Mouse (Mus musculus) liver, embryonic 11.5 days (tissue): ENCODE measurements around the gene Atp5b. TPM values are rescaled to one million over a fixed set of nuclear protein-coding genes. Genes with fewer than 3 reads are reported as not detected.
A peak's percentile ranks its signal among the peaks of the same experiment; 100 is the strongest.

Source experiments
- ATAC-seq: fragments of 200-750 bp; cut with Nextera tagmentation; replicated peaks from 2 replicates; pipeline ENCODE4 v1.8.0; 2017; ENCODE audit warnings: moderate number of reproducible peaks, mild to moderate bottlenecking, moderate TSS enrichment, moderate library complexity; ENCODE audit not compliant: low FRiP score
- DNase-seq: peaks from one replicate; pipeline ENCODE4 v3.0.0-alpha.2; 2017; ENCODE audit warnings: low spot score
- H3K27ac ChIP-seq: fragments of 300-500 bp; sonication (generic); 2 replicates; pipeline ENCODE4 v1.5.1; 2014; ENCODE audit warnings: mild to moderate bottlenecking, low read depth, low read length, control low read depth
- H3K27me3 ChIP-seq: fragments of 300-500 bp; sonication (generic); replicated peaks from 2 replicates; pipeline ENCODE4 v1.6.1; 2014; ENCODE audit warnings: low read length, mixed read lengths; ENCODE audit not compliant: control insufficient read depth, insufficient read depth
- H3K36me3 ChIP-seq: fragments of 300-500 bp; sonication (generic); 2 replicates; pipeline ENCODE4 v1.6.1; 2014; ENCODE audit warnings: mild to moderate bottlenecking, low read length, moderate library complexity, mixed read lengths; ENCODE audit not compliant: control insufficient read depth, insufficient read depth
- H3K4me1 ChIP-seq: fragments of 300-500 bp; sonication (generic); replicated peaks from 2 replicates; pipeline ENCODE4 v1.6.1; 2014; ENCODE audit warnings: low read length, mixed read lengths; ENCODE audit not compliant: control insufficient read depth, insufficient read depth
- H3K4me2 ChIP-seq: fragments of 300-500 bp; sonication (generic); 2 replicates; pipeline ENCODE4 v1.6.1; 2014; ENCODE audit warnings: mild to moderate bottlenecking, control low read depth, moderate library complexity
- H3K4me3 ChIP-seq: fragments of 300-500 bp; sonication (generic); 2 replicates; pipeline ENCODE4 v1.5.1; 2014; ENCODE audit warnings: low read depth, low read length, control low read depth
- H3K9ac ChIP-seq: fragments of 300-500 bp; sonication (generic); 2 replicates; pipeline ENCODE4 v1.6.1; 2014; ENCODE audit warnings: low read depth, low read length, control low read depth
- H3K9me3 ChIP-seq: fragments of 300-500 bp; sonication (generic); 2 replicates; pipeline ENCODE4 v1.6.1; 2016; ENCODE audit warnings: low read length, inconsistent platforms, mixed read lengths; ENCODE audit not compliant: control insufficient read depth
- WGBS: fragments of 180-500 bp; shearing (Covaris S2); extraction: QIAGEN DNeasy Blood & Tissue Kit; methylation state at CpG from one replicate; pipeline ENCODE4 v1.1.7; 2014; 5-methylcytosine and 5-hydroxymethylcytosine counted together
- polyA plus RNA-seq: library from polyadenylated mRNA; unstranded; fragments of >200 nt; fragmentation: Nextera tagmentation; extraction: Ambion mirVana; gene quantifications from 2 replicates; pipeline ENCODE4 v1.2.1, GENCODE M21; 2014

Gene Atp5b
- 2,564 and 2,777 TPM in 2 replicates for polyA plus RNA-seq

DNA sequence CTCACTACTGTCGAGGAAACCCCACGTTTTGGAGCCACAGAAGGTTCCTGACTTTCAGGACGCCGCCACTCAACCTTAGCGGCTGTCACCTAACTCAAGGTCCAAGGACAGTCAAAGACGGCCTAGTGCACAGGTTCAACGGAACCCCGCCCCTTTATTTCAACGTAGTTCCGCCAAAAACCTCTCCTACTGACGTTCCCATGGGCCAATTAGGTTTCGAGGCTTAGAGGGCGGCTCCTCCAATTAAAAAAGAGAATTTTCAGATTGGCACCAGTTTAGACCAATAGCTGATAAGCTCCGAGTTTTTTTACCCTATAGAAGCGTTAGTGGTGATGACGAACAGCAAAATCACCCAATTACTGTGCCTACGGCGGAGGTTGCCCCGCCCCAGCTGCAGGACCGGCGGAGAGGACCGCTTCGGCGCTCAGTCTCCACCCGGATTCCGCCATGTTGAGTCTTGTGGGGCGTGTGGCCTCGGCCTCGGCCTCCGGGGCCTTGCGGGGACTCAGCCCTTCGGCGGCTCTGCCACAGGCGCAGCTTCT is at the start of gene Atp5b:
Atp5b (plus strand) TSS at position 394 of the 542 bp plus-strand sequence.
- Histone ChIP-seq H3K36me3 (peaks cover 33% of the 10 kb centered on the region), H3K4me3 (peak within 1 kb of the TSS; percentile 99), H3K27ac (peak within 1 kb of the TSS; percentile 93), H3K27me3 (no peaks in the 10 kb centered on the region), H3K9ac (peak within 1 kb of the TSS; percentile 97), H3K4me2 (peak within 1 kb of the TSS; percentile 93), H3K9me3 (no peaks in the 10 kb centered on the region), H3K4me1 (peaks cover 19% of the 10 kb centered on the region)
- ATAC-seq (peak; percentile 96), DNase-seq (peak; percentile 92)
- under 1% methylated on average over 34 of the region's 34 CpGs for WGBS

DNA sequence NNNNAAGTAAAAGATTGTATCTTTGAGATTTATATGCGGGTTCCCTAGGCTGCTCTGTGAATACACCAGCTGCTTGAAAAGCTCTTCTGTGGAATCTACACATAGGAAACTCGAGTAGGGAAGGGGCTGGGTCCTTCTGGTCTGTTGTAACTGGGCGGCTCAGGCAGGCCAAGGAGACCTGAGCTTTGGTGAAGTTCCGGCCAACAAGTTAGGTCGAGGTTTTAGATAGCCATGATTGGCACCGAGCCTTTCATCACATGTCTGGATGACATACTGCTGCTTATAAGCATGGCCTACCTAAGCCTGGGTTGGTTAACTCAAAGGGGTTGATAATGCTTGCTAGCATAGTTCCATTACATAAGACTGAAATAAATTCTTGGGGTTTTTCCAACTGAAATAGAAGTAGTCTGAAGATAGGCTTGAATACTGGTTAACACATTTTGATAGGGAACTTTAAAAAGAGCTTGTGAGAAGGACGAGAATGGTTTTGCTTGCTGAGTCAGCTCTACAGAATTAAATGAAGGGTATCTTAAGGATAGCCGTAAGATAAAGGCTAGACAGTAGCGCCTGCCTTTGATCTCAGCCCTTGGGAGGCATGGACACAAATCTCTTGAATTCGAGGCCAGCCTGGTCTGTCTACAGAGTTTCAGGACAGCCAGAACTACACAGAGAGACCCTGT is 46.2 kb upstream of the Atp5b start:
- Histone ChIP-seq H3K36me3 (peaks cover 30% of the 10 kb centered on the region), H3K27ac (peak overlapping the region; percentile 94), H3K27me3 (no peaks in the 10 kb centered on the region), H3K9ac (peak overlapping the region; percentile 99), H3K4me3 (peak overlapping the region; percentile 99), H3K4me1 (peaks cover 26% of the 10 kb centered on the region), H3K4me2 (peak overlapping the region; percentile 93), H3K9me3 (no peaks in the 10 kb centered on the region)
- DNase-seq: no peak
- ATAC-seq: peak; percentile 13; the same call in 1 of the 2 replicates
- 3% methylated on average over 10 of the region's 10 CpGs for WGBS

DNA sequence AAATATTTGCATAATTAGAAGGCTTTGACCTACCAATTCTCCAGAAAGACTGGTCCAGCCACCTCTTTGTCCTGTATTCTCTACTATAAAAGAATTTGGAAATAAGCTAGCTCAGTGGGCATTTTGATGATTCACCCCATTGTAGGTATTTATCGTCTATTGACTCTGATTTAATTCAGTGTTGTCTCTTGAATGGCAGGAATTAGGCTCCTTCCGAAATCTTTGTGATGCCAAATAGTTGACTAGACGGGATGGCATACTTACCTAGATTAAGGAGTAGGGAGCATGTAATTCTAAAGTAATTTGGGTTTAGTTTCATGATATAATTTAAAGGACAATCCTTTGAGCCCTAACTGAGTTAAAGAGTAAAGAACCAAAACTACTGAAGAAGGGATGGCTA is 45.2 kb upstream of the Atp5b start:
- Histone ChIP-seq H3K9ac (no peak overlapping the region), H3K9me3 (no peaks in the 10 kb centered on the region), H3K36me3 (peaks cover 30% of the 10 kb centered on the region), H3K27ac (no peak overlapping the region), H3K4me1 (peaks cover 26% of the 10 kb centered on the region), H3K4me3 (peak overlapping the region; percentile 2), H3K4me2 (peak overlapping the region; percentile 59), H3K27me3 (no peaks in the 10 kb centered on the region)
- no peak for ATAC-seq
- no peak for DNase-seq
- 69% methylated on average over 3 of the region's 3 CpGs for WGBS

DNA sequence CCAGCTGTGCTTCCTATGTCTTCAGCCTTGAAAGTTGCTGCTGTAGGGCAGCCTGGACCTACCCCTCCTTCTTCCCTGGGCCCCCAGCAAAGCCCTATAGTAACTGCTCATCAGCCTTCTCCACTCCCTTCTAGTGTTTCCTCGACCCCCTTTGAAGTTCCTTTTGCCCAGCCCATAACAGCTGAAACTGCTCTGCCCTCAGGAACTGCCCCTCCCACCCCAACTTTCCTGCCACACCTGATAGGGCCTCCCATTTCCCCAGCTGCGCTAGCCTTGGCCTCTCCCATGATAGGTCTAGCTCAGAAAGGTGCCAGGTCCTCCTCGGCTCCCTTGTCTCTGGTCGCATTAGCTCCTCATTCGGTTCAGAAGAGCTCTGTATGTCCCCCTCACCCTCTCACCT is 43.9 kb upstream of the Atp5b start:
- H3K9ac ChIP-seq: peak overlapping the region; percentile 31

DNA sequence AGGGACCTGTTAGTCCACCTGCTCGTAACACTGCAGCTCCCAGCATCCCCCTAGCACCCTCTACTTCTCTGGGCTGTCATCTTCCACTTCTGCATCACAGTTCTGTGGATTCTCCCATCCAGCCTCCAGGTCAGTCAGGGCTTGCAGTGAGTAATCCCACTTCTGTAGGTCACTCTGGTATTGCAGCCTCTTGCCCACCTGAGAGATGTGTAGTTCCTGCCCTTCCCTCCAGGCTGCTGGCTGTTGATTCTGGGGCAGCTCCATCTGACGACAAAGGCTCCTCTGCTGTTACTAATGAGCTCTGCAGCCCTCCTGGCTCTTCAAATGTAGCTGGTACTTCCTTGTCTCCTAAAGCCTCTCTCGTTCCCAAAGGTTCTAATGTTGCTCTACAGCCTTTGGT is 43.2 kb upstream of the Atp5b start:
- H3K9ac ChIP-seq: no peak overlapping the region
- no peaks in the 10 kb centered on the region for H3K27me3 ChIP-seq
- no peak for ATAC-seq
- DNase-seq: no peak
- no peaks in the 10 kb centered on the region for H3K9me3 ChIP-seq
- peaks cover 29% of the 10 kb centered on the region for H3K4me1 ChIP-seq
- no peak overlapping the region for H3K27ac ChIP-seq
- WGBS: 74% methylated on average over 3 of the region's 3 CpGs
- H3K4me2 ChIP-seq: peak overlapping the region; percentile 18; the same call in 1 of the 2 replicates
- H3K4me3 ChIP-seq: no peak overlapping the region
- peaks cover 47% of the 10 kb centered on the region for H3K36me3 ChIP-seq

More for the DNA sequence above, 43.9 kb upstream of the Atp5b start:
- ATAC-seq (no peak; the same call in 1 of the 2 replicates), DNase-seq (no peak)
- peak overlapping the region; percentile 19; the same call in 1 of the 2 replicates for H3K4me3 ChIP-seq
- 43% methylated on average over 5 of the region's 5 CpGs for WGBS
- H3K9me3 ChIP-seq: no peaks in the 10 kb centered on the region
- peaks cover 29% of the 10 kb centered on the region for H3K4me1 ChIP-seq
- peak overlapping the region; percentile 59 for H3K4me2 ChIP-seq
- H3K36me3 ChIP-seq: peaks cover 40% of the 10 kb centered on the region
- no peaks in the 10 kb centered on the region for H3K27me3 ChIP-seq
- H3K27ac ChIP-seq: peak overlapping the region; percentile 49

DNA sequence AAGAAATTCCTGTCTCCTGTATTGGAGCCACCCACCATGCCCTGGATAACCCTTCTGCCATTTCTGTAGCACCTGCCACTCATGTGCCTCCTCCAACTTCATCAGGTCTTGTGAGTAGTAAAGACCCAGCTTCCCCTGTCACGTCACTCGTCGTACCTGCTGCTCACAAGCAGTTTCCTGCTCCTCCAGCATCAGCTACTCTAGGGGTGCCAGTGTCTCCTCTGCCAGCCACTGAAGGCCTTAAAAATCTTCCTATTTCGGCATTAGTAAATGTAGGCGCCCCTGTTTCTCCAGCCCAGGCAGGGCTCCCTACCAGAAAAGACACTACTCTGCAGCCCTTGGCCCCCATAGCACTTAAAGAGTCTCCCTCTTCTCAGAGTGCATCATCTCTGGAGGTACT is 42.8 kb upstream of the Atp5b start:
- peaks cover 49% of the 10 kb centered on the region for H3K36me3 ChIP-seq
- no peak overlapping the region; the same call in 1 of the 2 replicates for H3K4me2 ChIP-seq
- H3K4me3 ChIP-seq: no peak overlapping the region
- DNase-seq (no peak), ATAC-seq (no peak)
- WGBS: 84% methylated on average over 5 of the region's 5 CpGs
- no peaks in the 10 kb centered on the region for H3K27me3 ChIP-seq
- no peak overlapping the region for H3K27ac ChIP-seq
- peaks cover 29% of the 10 kb centered on the region for H3K4me1 ChIP-seq
- H3K9ac ChIP-seq: no peak overlapping the region
- no peaks in the 10 kb centered on the region for H3K9me3 ChIP-seq

DNA sequence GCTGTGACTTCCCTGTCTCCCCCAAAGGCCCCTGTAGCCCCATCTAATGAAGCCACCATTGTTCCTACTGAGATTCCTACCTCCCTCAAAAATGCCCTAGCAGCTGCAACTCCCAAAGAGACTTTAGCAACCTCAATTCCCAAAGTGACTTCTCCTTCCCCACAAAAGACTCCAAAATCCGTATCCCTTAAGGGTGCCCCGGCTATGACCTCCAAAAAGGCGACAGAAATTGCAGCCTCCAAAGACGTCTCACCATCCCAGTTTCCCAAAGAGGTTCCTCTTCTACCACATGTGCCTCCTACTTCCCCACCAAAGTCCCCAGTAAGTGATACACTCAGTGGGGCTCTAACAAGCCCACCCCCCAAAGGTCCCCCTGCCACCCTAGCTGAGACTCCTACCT is 41.4 kb upstream of the Atp5b start:
- Histone ChIP-seq H3K9me3 (no peaks in the 10 kb centered on the region), H3K36me3 (peaks cover 58% of the 10 kb centered on the region), H3K27me3 (no peaks in the 10 kb centered on the region), H3K4me1 (peaks cover 29% of the 10 kb centered on the region), H3K4me3 (no peak overlapping the region), H3K27ac (no peak overlapping the region), H3K4me2 (no peak overlapping the region), H3K9ac (no peak overlapping the region)
- DNase-seq (no peak), ATAC-seq (no peak)
- WGBS: 81% methylated on average over 4 of the region's 4 CpGs

DNA sequence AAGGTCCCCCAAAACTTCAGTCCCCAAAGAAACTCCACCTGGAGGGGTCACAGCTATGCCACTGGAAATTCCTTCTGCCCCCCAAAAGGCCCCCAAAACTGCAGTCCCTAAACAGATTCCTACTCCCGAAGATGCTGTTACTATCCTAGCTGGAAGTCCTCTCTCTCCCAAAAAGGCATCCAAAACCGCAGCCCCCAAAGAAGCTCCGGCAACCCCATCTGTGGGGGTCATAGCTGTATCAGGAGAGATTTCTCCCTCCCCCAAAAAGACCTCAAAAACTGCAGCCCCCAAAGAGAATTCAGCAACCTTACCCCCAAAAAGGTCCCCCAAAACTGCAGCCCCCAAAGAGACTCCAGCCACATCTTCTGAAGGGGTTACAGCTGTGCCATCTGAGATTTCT is 40.6 kb upstream of the Atp5b start:
- H3K27me3 ChIP-seq: no peaks in the 10 kb centered on the region
- ATAC-seq: no peak
- no peaks in the 10 kb centered on the region for H3K9me3 ChIP-seq
- peaks cover 62% of the 10 kb centered on the region for H3K36me3 ChIP-seq
- 91% methylated on average over 3 of the region's 3 CpGs for WGBS
- H3K27ac ChIP-seq: no peak overlapping the region
- H3K4me3 ChIP-seq: no peak overlapping the region
- peaks cover 22% of the 10 kb centered on the region for H3K4me1 ChIP-seq
- no peak overlapping the region for H3K4me2 ChIP-seq
- no peak overlapping the region for H3K9ac ChIP-seq
- DNase-seq: no peak
